Mouse (Mus musculus): ENCODE measurements around the gene Frmd7. TPM values are rescaled to one million over a fixed set of nuclear protein-coding genes. Genes with fewer than 3 reads are reported as not detected.

The Frmd7 gene
- total RNA-seq, 2 experiments from 2014 or later, result 0.41 to 0.44 TPM

- intact Hi-C loops (cut with DNase I), result no loop called here
- DNase-seq, result no peak
These were observed 68.1 kb downstream of the Frmd7 start for GRCm38 (mm10) chrX:50874246-50875002.

- intact Hi-C loops (cut with DNase I), result no loop called here
- DNase-seq, result no peak
These were observed 77.8 kb downstream of the Frmd7 start for GRCm38 (mm10) chrX:50864734-50865133.

- intact Hi-C loops (cut with DNase I), result no loop called here
- DNase-seq, result no peak
These were observed 78.7 kb downstream of the Frmd7 start for GRCm38 (mm10) chrX:50863771-50864170.

GRCm38 (mm10) chrX:50850428-50851184 is 91.9 kb downstream of the Frmd7 start:
- DNase-seq, result no peak
- intact Hi-C loops (cut with DNase I), result loop anchor here (10.0 kb wide), 1 partner anchor 1974 kb away; no protein-coding TSS in a partner anchor

Other genes starting within 250 kb of the Frmd7 start
- 1 to 10 TPM; 1.3 to 1.9 TPM for gene Stk26, start 101.7 kb downstream of the Frmd7 start, total RNA-seq (2021)
- 10 to 100 TPM; 20.6 to 21.0 TPM for gene Rap2c, start 75.3 kb upstream of the Frmd7 start, total RNA-seq (2021)